Mouse (Mus musculus) hindbrain, embryonic 15.5 days (tissue): ENCODE data around the gene Gm13271. TPM values are rescaled to one million over a fixed set of nuclear protein-coding genes. Genes with fewer than 3 reads are reported as not detected.
"Not testable (repeated sequence)": the region's sequence is repeated elsewhere in the genome, so short reads cannot be mapped to it uniquely, and the experiment has no call there.

ENCODE experiments used
- ATAC-seq: fragments of 200-750 bp; cut with Nextera tagmentation; 2 replicates; pipeline ENCODE4 v1.8.0; 2017; ENCODE audit warnings: low read depth, moderate number of reproducible peaks, moderate TSS enrichment; ENCODE audit not compliant: low FRiP score
- H3K27ac ChIP-seq: fragments of 300-500 bp; sonication (generic); replicated peaks from 2 replicates; pipeline ENCODE4 v1.5.1; 2015; ENCODE audit warnings: mild to moderate bottlenecking, inconsistent platforms
- H3K27me3 ChIP-seq: fragments of 300-500 bp; sonication (generic); 2 replicates; pipeline ENCODE4 v1.6.1; 2015; ENCODE audit warnings: control low read depth, inconsistent platforms
- H3K36me3 ChIP-seq: fragments of 300-500 bp; sonication (generic); 2 replicates; pipeline ENCODE4 v1.6.1; 2015; ENCODE audit warnings: control low read depth, inconsistent platforms
- H3K4me1 ChIP-seq: fragments of 300-500 bp; sonication (generic); replicated peaks from 2 replicates; pipeline ENCODE4 v1.6.1; 2015; ENCODE audit warnings: control low read depth, inconsistent platforms
- H3K4me2 ChIP-seq: fragments of 300-500 bp; sonication (generic); 2 replicates; pipeline ENCODE4 v1.6.1; 2015; ENCODE audit warnings: moderate library complexity, mild to moderate bottlenecking, inconsistent platforms
- H3K4me3 ChIP-seq: fragments of 300-500 bp; sonication (generic); 2 replicates; pipeline ENCODE4 v1.5.1; 2015; ENCODE audit warnings: mild to moderate bottlenecking, inconsistent platforms
- H3K9ac ChIP-seq: fragments of 300-500 bp; sonication (generic); 2 replicates; pipeline ENCODE4 v1.6.1; 2015; ENCODE audit warnings: inconsistent platforms
- H3K9me3 ChIP-seq: fragments of 300-500 bp; sonication (generic); 2 replicates; pipeline ENCODE4 v1.6.1; 2016; ENCODE audit warnings: control low read depth, inconsistent platforms
- WGBS: fragments of 180-500 bp; shearing (Covaris S2); methylation state at CpG from one replicate; pipeline ENCODE4 v1.1.7; 2015; 5-methylcytosine and 5-hydroxymethylcytosine counted together
- polyA plus RNA-seq: library from polyadenylated mRNA; unstranded; fragments of >200 nt; fragmentation: Nextera tagmentation; extraction: Ambion mirVana; gene quantifications from 2 replicates; pipeline ENCODE4 v1.2.1, GENCODE M21; 2015

The Gm13271 gene
- not detected in 2 replicates for polyA plus RNA-seq

DNA sequence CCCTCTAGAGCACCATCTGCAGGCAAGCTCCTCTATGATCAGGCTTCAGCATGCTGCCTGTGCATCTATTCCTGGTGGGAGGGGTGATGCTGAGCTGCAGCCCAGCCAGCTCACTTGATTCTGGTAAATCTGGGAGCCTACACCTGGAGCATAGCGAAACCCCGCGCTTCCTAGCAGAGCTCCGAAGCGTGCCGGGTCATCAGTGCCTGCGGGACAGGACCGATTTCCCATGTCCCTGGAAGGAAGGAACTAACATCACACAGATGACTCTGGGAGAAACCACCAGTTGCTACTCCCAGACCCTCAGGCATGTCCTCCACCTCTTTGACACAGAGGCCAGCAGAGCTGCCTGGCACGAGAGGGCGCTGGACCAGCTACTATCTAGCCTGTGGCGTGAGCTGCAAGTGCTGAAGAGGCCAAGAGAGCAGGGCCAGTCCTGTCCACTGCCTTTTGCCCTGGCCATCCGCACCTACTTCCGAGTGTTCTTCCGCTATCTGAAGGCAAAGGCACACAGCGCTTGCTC lies at the start of gene Gm13271:
Gm13271 (plus strand) TSS at position 51 of the 523 bp plus-strand sequence.
- H3K4me1 ChIP-seq, H3K27ac ChIP-seq, H3K27me3 ChIP-seq, H3K9ac ChIP-seq, ATAC-seq, H3K9me3 ChIP-seq, H3K36me3 ChIP-seq, H3K4me2 ChIP-seq, H3K4me3 ChIP-seq: not testable (repeated sequence)
- 83% methylated on average over 15 of the region's 15 CpGs for WGBS

DNA sequence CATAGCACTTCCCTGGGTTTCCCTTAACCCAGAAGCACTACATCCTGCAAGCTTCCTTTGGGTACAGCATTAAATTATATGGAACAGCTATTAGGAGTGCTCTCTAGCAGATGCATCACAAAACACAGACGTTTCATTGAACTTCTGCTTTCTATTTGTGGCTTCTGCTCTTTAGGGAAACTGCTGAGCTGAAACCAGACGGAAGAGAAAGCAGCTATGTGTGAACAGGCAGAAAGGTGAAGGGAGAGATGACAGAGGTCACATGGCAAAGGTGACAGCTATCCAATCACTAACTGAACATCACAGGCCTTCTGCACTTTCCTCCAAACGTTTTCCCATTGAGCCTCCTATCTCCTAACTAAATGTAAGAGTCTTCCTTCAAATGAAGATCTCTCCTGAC lies 48.7 kb upstream of the Gm13271 start:
- no peak for ATAC-seq
- Histone ChIP-seq H3K4me3 (no peak overlapping the region), H3K36me3 (0 out of 2 replicates have a peak, but pooled peaks cover 3% of the 10 kb centered on the region), H3K4me1 (no peaks in the 10 kb centered on the region), H3K9ac (no peak overlapping the region), H3K9me3 (no peaks in the 10 kb centered on the region), H3K27ac (no peak overlapping the region), H3K4me2 (no peak overlapping the region), H3K27me3 (no peaks in the 10 kb centered on the region)
- 49% methylated on average over 3 of the region's 3 CpGs for WGBS

- Histone ChIP-seq H3K27ac (no peak overlapping the region), H3K4me3 (no peak overlapping the region), H3K36me3 (0 out of 2 replicates have a peak, but pooled peaks cover 3% of the 10 kb centered on the region), H3K9ac (no peak overlapping the region), H3K27me3 (no peaks in the 10 kb centered on the region), H3K4me1 (no peaks in the 10 kb centered on the region), H3K4me2 (no peak overlapping the region), H3K9me3 (no peaks in the 10 kb centered on the region)
- WGBS: 95% methylated on average over 1 of the region's 1 CpGs
- ATAC-seq: no peak
These were observed 47.4 kb upstream of the Gm13271 start for GRCm38 (mm10) chr4:88707128-88707826.

GRCm38 (mm10) chr4:88714281-88714680 lies 40.4 kb upstream of the Gm13271 start:
- peaks cover 26% of the 10 kb centered on the region for H3K4me1 ChIP-seq
- no peaks in the 10 kb centered on the region for H3K9me3 ChIP-seq
- ATAC-seq: no peak
- H3K4me2 ChIP-seq: no peak overlapping the region
- WGBS: 88% methylated on average over 1 of the region's 1 CpGs
- H3K9ac ChIP-seq: no peak overlapping the region
- H3K36me3 ChIP-seq: peaks cover 20% of the 10 kb centered on the region
- H3K4me3 ChIP-seq: no peak overlapping the region
- H3K27ac ChIP-seq: no peak overlapping the region
- H3K27me3 ChIP-seq: no peaks in the 10 kb centered on the region

DNA sequence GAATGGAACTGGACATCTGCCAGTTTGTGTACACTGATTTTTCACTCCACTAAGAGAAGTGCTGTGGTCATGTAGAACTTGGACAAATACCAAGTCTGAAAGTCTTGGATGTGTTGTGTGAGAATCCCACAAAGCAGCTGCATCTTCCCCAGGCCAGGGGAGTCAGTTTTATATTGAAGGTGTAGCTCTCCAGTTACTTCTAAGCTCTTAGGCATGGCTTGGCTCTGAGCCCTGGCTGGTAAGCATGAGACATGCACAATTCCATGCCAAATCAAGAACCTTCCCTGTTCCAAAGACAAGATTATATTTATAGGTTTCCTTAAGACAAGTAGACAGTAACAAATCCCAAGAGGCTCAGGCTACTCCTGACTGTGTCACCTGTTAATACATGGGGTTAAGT lies 39.6 kb upstream of the Gm13271 start:
- H3K9ac ChIP-seq: no peak overlapping the region
- H3K27me3 ChIP-seq: no peaks in the 10 kb centered on the region
- peaks cover 19% of the 10 kb centered on the region for H3K36me3 ChIP-seq
- H3K9me3 ChIP-seq: no peaks in the 10 kb centered on the region
- no peak overlapping the region for H3K4me3 ChIP-seq
- no peak for ATAC-seq
- H3K4me1 ChIP-seq: peaks cover 32% of the 10 kb centered on the region
- no peak overlapping the region for H3K27ac ChIP-seq
- no peak overlapping the region for H3K4me2 ChIP-seq

DNA sequence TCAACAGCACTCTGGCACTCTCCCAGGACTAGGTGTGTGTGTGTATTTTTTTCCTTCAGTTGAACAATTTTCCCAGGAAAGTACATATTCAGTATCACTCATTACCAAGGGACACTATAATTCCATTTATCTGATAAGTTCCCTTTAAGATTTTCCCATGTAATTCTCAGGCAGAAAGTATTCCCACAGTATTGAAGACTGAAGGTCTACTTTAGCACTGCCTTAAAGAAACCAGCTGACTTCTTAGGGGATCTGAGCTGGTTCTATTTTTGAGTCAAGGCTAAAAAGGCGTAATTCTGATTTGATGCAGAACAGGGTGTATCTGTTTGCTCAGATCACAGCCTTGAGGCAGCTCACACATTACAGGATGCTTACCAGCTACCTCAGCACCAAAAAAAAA lies 36.0 kb upstream of the Gm13271 start:
- H3K27ac ChIP-seq: no peak overlapping the region
- no peaks in the 10 kb centered on the region for H3K27me3 ChIP-seq
- H3K36me3 ChIP-seq: peaks cover 24% of the 10 kb centered on the region
- peak overlapping the region; percentile 19 for H3K9ac ChIP-seq
- 58% methylated on average over 1 of the region's 1 CpGs for WGBS
- H3K4me2 ChIP-seq: peak overlapping the region; percentile 77
- peaks cover 45% of the 10 kb centered on the region for H3K4me1 ChIP-seq
- no peaks in the 10 kb centered on the region for H3K9me3 ChIP-seq
- no peak for ATAC-seq
- H3K4me3 ChIP-seq: peak overlapping the region; percentile 30

DNA sequence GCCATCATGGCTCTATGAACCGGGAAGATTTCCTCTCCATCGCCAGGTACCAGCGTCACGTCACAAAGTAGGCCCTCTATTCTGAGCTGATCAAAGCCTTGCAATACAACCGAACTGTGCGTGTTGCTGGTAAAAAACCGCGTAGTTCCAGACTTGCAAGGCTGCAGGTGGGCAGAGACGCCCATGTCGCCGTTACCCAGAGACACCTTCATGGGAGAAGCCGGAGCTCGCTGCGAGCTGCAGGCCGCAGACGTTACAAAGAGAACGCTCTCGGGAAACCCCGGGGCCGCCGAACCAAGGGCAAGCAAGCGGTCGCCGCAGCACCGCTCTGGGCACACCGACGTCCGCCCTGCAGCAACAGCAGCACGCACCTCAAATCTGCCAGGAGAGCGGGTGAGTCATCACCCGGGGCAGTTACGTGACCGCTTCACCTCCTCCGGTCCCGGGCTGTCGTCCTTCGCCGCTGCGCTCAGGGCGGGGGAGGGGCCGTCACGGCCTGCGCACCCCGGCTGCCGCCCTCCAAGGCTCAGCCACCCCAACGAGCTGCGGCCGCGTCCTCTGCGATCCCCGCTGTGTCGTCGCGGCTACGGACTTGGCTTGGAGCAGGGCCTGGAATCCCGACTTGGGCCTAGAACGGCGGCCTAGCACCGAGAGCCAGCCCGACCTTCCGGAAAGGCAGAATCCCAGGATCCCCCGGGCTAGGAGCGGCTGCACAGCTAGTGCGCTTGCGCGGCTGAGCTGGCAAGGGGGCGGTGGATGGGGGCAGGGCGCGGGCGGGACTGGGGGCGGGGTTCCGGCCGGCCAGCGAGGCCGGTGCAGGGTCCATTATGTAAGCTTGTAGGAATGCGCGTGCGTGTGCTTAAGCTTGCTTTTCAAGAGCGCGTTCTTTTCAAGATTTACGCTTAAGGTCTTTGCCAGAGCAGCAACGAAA lies 32.6 kb upstream of the Gm13271 start, which contains the start of the genes Gm26566 and Klhl9:
Gm26566 (plus strand) TSS at position 15 of the 931 bp plus-strand sequence.
Klhl9 (minus strand) TSS at position 675 of the 931 bp plus-strand sequence.
- Histone ChIP-seq H3K4me3 (peak within 1 kb of the TSS; percentile 80), H3K4me1 (peaks cover 34% of the 10 kb centered on the region), H3K27ac (peak within 1 kb of the TSS; percentile 96), H3K4me2 (peak within 1 kb of the TSS; percentile 77), H3K36me3 (peaks cover 7% of the 10 kb centered on the region; the same call in 1 of the 2 replicates), H3K9ac (peak within 1 kb of the TSS; percentile 96), H3K9me3 (no peaks in the 10 kb centered on the region), H3K27me3 (no peaks in the 10 kb centered on the region)
- peak; percentile 98 for ATAC-seq
- under 1% methylated on average over 82 of the region's 82 CpGs for WGBS

GRCm38 (mm10) chr4:88723497-88724090 lies 31.1 kb upstream of the Gm13271 start:
- 70% methylated on average over 8 of the region's 8 CpGs for WGBS
- no peak overlapping the region for H3K27ac ChIP-seq
- ATAC-seq: no peak
- no peaks in the 10 kb centered on the region for H3K27me3 ChIP-seq
- H3K4me2 ChIP-seq: no peak overlapping the region
- H3K36me3 ChIP-seq: peaks cover 7% of the 10 kb centered on the region; the same call in 1 of the 2 replicates
- H3K4me3 ChIP-seq: no peak overlapping the region
- H3K9ac ChIP-seq: no peak overlapping the region
- H3K9me3 ChIP-seq: no peaks in the 10 kb centered on the region
- H3K4me1 ChIP-seq: peaks cover 26% of the 10 kb centered on the region

DNA sequence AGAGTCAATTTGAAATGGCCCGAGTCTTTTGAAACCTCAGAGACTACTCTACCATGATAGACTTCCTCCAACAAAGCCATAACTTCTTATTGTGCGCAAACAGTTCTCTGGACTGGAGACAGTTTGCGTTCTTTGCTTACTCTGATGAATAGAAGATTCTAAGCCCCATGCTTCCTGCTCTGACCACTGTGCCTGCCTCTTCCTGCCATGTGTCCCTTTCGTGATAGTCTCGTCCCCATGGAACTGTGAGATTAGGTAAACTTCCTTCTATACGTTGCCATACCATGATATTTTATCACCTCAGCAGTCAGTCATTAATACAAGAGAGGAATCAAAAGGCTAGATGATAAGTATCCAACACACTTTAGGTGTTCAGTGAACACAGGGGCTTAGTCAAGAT lies 27.9 kb upstream of the Gm13271 start:
- Histone ChIP-seq H3K9ac (no peak overlapping the region), H3K27me3 (no peaks in the 10 kb centered on the region), H3K4me3 (no peak overlapping the region), H3K9me3 (no peaks in the 10 kb centered on the region), H3K4me1 (no peaks in the 10 kb centered on the region), H3K36me3 (no peaks in the 10 kb centered on the region), H3K4me2 (no peak overlapping the region), H3K27ac (no peak overlapping the region)
- ATAC-seq: no peak
- 88% methylated on average over 6 of the region's 6 CpGs for WGBS

DNA sequence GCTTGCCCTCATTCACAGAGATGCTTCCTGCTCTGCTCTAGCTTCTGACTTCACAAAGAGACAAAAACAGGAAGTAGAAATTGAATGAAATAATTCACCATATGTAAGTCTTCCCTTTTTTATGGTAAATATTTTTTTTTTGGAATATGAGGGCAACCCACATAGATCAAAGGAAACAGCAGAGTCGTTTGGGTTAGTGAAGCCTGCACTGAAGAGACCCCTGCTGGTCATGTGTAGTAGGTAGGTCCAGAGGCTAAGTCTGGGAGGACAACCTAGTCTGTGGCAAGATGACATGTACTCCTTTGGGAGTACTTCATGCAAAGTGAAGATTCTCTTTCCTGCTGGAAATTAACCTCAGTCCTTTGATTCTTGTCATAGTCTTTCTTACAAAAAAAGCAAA lies 27.3 kb upstream of the Gm13271 start:
- H3K4me1 ChIP-seq: no peaks in the 10 kb centered on the region
- no peak for ATAC-seq
- H3K36me3 ChIP-seq: no peaks in the 10 kb centered on the region
- no peak overlapping the region for H3K27ac ChIP-seq
- WGBS: 0% methylated on average over 1 of the region's 1 CpGs
- no peak overlapping the region for H3K4me2 ChIP-seq
- no peaks in the 10 kb centered on the region for H3K27me3 ChIP-seq
- H3K9ac ChIP-seq: no peak overlapping the region
- H3K4me3 ChIP-seq: no peak overlapping the region
- H3K9me3 ChIP-seq: no peaks in the 10 kb centered on the region

DNA sequence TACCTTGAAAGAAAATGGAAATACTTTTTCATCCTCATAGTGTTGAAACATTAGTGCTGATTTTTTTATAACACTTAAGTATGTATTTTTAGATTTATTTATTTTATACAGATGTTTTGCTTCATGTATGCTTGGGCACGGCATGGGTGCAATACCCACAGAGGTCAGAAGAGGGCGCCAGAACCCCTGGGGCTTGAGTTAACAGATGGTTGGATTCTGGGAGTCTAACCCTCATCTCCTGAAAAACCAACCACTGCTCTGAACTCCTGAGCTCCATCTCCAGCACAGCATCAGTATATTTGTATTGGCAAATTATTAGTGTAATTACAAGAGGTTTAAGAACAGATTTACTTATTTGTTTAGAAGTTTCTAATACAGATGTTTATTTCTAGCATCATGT lies 16.2 kb upstream of the Gm13271 start:
- no peaks in the 10 kb centered on the region for H3K36me3 ChIP-seq
- 2% methylated on average over 2 of the region's 2 CpGs for WGBS
- H3K4me3 ChIP-seq: no peak overlapping the region
- H3K27me3 ChIP-seq: no peaks in the 10 kb centered on the region
- no peak for ATAC-seq
- H3K9ac ChIP-seq: no peak overlapping the region
- no peak overlapping the region for H3K4me2 ChIP-seq
- H3K9me3 ChIP-seq: no peaks in the 10 kb centered on the region
- no peaks in the 10 kb centered on the region for H3K4me1 ChIP-seq
- H3K27ac ChIP-seq: no peak overlapping the region
